Comparison of ENCODE assay signal across 15 mouse cellular contexts in genomic region chr12:94421743-94422142, GRCm38 (mm10).
"Had no signal": no experiment of that assay in that cellular context is flagged by ENCODE, and none has a peak within 500 bp of the region (broad histone marks: within the 10 kb centered on the region; RNA-seq: fewer than 3 reads in every experiment).

No protein-coding gene starts in this region.

- DNase-seq: kidney, adult 9 months; kidney, postnatal 36 days; left cerebral cortex, postnatal 4 days; lung, postnatal 14 days; retina, postnatal 1 day; right cerebral cortex, postnatal 4 days; spleen, adult 18-20 months; thymus, adult 18-20 months; thymus, postnatal 14 days had no signal

- H3K4me3 ChIP-seq: limb, embryonic 13.5 days; liver, embryonic 12.5 days; lung, embryonic 15.5 days; midbrain, embryonic 13.5 days; neural tube, embryonic 12.5 days had no signal

- H3K4me1 ChIP-seq: limb, embryonic 13.5 days; liver, embryonic 12.5 days; lung, embryonic 15.5 days had no signal

- ATAC-seq: liver, embryonic 12.5 days; midbrain, embryonic 13.5 days had no signal

- H3K27ac ChIP-seq: kidney, postnatal 0 days; limb, embryonic 13.5 days; liver, embryonic 12.5 days; lung, embryonic 15.5 days; midbrain, embryonic 13.5 days; neural tube, embryonic 12.5 days had no signal
